Mouse (Mus musculus) C2C12 (cell line): Measurements from ENCODE around the gene Map4k5. TPM values are rescaled to one million over a fixed set of nuclear protein-coding genes. Genes with fewer than 3 reads are reported as not detected.

Experiments used
- H3K27me3 ChIP-seq: one replicate; pipeline ENCODE4 v1.6.1; 2011; ENCODE audit not compliant: control insufficient read depth, insufficient read depth, insufficient read length
- H3K36me3 ChIP-seq: one replicate; pipeline ENCODE4 v1.6.1; 2011; ENCODE audit not compliant: control insufficient read depth, insufficient read depth
- H3K4me3 ChIP-seq: one replicate; pipeline ENCODE4 v1.5.1; 2011; ENCODE audit warnings: mild to moderate bottlenecking, control low read depth; ENCODE audit not compliant: poor library complexity, insufficient read depth, severe bottlenecking
- H3K79me2 ChIP-seq: one replicate; pipeline ENCODE4 v1.6.1; 2011; ENCODE audit not compliant: control insufficient read depth, insufficient read depth
- H3K79me3 ChIP-seq: one replicate; pipeline ENCODE4 v1.6.1; 2011; ENCODE audit warnings: low read depth, control low read depth
- H3ac ChIP-seq: one replicate; pipeline ENCODE3; 2011; ENCODE audit warnings: low read depth; ENCODE audit not compliant: control insufficient read depth, insufficient read length
- CEBPB ChIP-seq: IDR thresholded peaks from one replicate; pipeline ENCODE4 v1.6.1; 2011; ENCODE audit warnings: low read depth, mild to moderate bottlenecking, control low read depth, moderate library complexity
- CTCF ChIP-seq: IDR thresholded peaks from one replicate; pipeline ENCODE4 v1.5.1; 2011; ENCODE audit not compliant: control insufficient read depth, insufficient read depth, insufficient read length
- FOSL1 ChIP-seq: IDR thresholded peaks from one replicate; pipeline ENCODE4 v1.8.0; 2011; ENCODE audit warnings: mild to moderate bottlenecking, low read length; ENCODE audit not compliant: poor library complexity, insufficient read depth, severe bottlenecking
- MAX ChIP-seq: IDR thresholded peaks from one replicate; pipeline ENCODE4 v1.6.1; 2011; ENCODE audit warnings: mild to moderate bottlenecking, control low read depth
- MYOD1 ChIP-seq: IDR thresholded peaks from one replicate; pipeline ENCODE4 v1.6.1; 2011; ENCODE audit warnings: low read depth; ENCODE audit not compliant: control insufficient read depth, insufficient read length
- MYOG ChIP-seq: IDR thresholded peaks from one replicate; pipeline ENCODE4 v1.6.1; 2011; ENCODE audit not compliant: control insufficient read depth, insufficient read length; ENCODE audit errors: extremely low read depth
- USF1 ChIP-seq: IDR thresholded peaks from one replicate; pipeline ENCODE4 v1.6.1; 2011; ENCODE audit warnings: low read depth, mild to moderate bottlenecking, control low read depth, moderate library complexity
- polyA plus RNA-seq: library from polyadenylated mRNA; unstranded; fragments of >200 nt; fragmentation: generic; extraction: Trizol; gene quantifications from one replicate; pipeline ENCODE4 v1.2.1, GENCODE M21; 2012; ENCODE audit warnings: missing spikeins

Map4k5 gene
- polyA plus RNA-seq, 1 experiment: 8.3 TPM

DNA sequence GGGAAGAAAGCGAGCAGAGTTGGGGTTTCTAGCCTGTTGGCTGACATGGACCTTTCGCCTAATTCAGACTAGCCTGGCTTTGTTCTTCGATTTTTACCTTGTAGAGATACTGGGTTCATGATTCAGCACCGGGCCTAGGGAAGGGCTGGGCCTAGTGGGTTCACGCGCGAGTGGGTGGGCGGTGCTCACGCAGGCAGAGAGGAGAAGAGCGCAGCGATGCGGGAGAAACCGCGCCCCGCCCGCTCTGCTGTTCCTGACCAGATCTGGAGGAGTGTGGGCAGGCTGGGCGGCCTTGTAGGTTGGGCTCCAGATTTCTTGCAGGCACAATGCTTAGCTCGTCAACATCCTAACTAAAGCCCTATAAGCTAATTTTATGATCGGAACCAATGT is 15.5 kb upstream of the Map4k5 start:
- Histone ChIP-seq H3ac (no peak overlapping the region), H3K27me3 (no peaks in the 10 kb centered on the region), H3K4me3 (no peak overlapping the region), H3K79me2 (no peaks in the 10 kb centered on the region), H3K79me3 (no peaks in the 10 kb centered on the region), H3K36me3 (no peaks in the 10 kb centered on the region)
- TF ChIP-seq USF1: no peak

DNA sequence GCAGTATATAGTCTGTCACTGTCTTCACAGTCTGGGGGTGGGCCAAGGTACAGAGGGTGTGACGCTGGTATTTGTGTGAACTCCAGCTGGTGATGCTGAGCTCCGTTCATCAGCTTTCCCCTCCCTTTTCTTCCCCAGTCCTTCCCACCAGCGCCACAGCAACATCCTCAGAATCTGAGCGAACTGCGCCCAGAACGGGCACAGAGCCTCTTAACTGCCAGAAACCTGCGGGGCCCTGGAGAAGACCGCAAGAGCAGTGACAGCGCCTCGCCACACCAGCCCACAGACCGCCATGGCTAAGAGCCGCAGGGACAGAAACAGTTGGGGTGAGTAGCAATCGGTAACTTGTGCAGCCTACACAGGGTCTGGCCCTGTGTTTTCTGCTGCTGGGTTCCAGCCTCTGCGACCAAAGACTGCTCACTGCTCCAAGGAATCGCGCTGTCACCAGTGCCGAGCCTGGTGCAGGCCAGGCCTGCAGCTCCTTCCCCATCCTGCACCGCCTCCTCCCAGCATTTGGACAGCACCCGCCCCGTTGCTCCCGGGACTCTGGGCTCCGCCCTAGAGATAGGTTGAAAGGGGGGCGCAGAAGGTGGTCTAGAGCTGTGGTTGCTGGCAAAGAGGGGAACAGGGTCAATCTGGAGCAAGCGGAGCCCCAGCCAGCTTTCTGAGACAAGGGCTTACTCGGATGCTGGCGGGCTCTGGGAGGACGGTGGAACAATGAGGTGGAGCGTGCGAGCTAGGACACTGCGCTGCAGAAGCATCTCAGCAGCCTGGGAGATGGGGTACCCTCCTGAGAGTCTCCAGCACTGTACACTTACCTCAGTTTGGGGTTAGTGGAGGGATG is 14.9 kb upstream of the Map4k5 start:
- H3K4me3 ChIP-seq: no peak overlapping the region
- no peaks in the 10 kb centered on the region for H3K79me2 ChIP-seq
- no peak overlapping the region for H3ac ChIP-seq
- H3K79me3 ChIP-seq: no peaks in the 10 kb centered on the region
- TF ChIP-seq MYOG: no peak
- TF ChIP-seq FOSL1: no peak
- no peak for TF ChIP-seq CTCF
- TF ChIP-seq USF1: no peak
- TF ChIP-seq MAX: no peak
- TF ChIP-seq CEBPB: no peak
- no peak for TF ChIP-seq MYOD1
- no peaks in the 10 kb centered on the region for H3K36me3 ChIP-seq
- no peaks in the 10 kb centered on the region for H3K27me3 ChIP-seq

- H3K79me3 ChIP-seq: no peaks in the 10 kb centered on the region
- no peaks in the 10 kb centered on the region for H3K79me2 ChIP-seq
- no peaks in the 10 kb centered on the region for H3K36me3 ChIP-seq
- TF ChIP-seq MYOG (no peak), CTCF (no peak), MYOD1 (no peak), USF1 (no peak), FOSL1 (no peak), CEBPB (no peak), MAX (no peak)
- H3K27me3 ChIP-seq: no peaks in the 10 kb centered on the region
- H3K4me3 ChIP-seq: no peak overlapping the region
- no peak overlapping the region for H3ac ChIP-seq
Measured at GRCm38 (mm10) chr12:69904991-69905390, 12.0 kb upstream of the Map4k5 start.

DNA sequence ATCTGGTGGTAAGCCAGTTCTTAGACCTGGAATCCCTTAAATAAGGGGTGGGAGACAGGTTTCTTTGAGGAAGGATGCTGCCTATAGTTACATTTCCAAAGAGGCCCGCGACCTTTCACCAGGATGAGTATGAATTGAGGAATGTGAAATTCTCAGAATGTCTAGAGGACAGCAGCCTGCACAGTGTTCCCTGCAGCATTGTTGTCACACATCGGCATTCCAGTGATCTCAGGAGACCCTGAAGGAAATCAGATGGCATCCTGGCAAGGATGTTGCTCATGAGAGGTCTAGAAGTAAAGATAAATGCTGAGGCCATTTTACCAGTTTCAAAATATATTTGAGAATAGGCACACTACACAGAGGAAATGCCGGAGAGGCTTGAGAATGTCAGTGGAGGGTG is 5.1 kb upstream of the Map4k5 start:
- Histone ChIP-seq H3K36me3 (no peaks in the 10 kb centered on the region), H3K27me3 (no peaks in the 10 kb centered on the region), H3ac (no peak overlapping the region), H3K4me3 (no peak overlapping the region), H3K79me3 (no peaks in the 10 kb centered on the region), H3K79me2 (no peaks in the 10 kb centered on the region)
- TF ChIP-seq FOSL1 (no peak), MYOD1 (no peak), MYOG (no peak), CTCF (no peak), CEBPB (no peak), MAX (no peak), USF1 (no peak)

DNA sequence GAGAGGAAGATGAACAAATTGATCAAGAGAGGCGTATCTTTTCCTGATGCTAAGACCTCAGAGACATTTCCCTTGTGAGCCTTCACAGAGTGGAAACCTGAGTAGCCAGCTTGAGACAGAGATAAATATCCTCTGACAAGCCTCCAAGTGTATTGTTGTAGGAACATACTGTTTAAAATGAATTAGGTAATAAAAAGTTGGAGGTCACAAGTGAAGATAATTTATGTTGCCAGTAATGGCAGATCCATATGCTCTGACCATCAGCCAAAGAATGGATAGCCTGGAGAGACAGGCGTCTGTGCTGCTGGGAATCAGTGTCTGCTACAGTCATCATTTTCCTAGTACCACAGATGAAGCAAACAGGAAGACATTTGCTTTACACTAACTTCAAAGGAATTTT is 2.0 kb upstream of the Map4k5 start:
- Histone ChIP-seq H3K4me3 (no peak overlapping the region), H3K27me3 (no peaks in the 10 kb centered on the region), H3K79me2 (peaks cover 28% of the 10 kb centered on the region), H3ac (no peak overlapping the region), H3K36me3 (no peaks in the 10 kb centered on the region), H3K79me3 (peaks cover 21% of the 10 kb centered on the region)
- TF ChIP-seq MAX (no peak), MYOD1 (no peak), CEBPB (no peak), USF1 (no peak), CTCF (no peak), MYOG (no peak), FOSL1 (no peak)

DNA sequence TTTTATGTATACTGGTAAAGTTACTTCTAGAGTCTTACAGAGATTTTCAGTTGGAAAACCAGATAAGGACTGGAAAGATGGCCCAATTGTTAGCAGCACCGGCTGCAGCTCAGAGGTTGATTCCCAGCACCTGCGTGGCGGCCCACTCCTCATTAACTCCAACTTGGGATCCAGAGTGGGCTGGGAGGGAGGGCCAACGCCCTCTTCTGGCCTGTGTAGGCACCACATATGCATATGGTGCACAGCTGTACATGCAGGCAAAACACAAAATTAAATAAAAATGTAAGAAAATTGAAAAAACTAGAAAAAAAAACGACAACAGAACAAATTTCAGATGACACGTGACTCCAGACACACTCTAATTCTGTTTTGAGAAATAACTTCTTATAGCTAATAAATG is 927 bp upstream of the Map4k5 start:
- TF ChIP-seq MAX: no peak
- Histone ChIP-seq H3K27me3 (no peaks in the 10 kb centered on the region), H3ac (no peak overlapping the region), H3K4me3 (no peak overlapping the region), H3K36me3 (no peaks in the 10 kb centered on the region), H3K79me2 (peaks cover 39% of the 10 kb centered on the region), H3K79me3 (peaks cover 31% of the 10 kb centered on the region)
